Comparison of ENCODE assay signal across 9 mouse cellular contexts in the genomic region with DNA sequence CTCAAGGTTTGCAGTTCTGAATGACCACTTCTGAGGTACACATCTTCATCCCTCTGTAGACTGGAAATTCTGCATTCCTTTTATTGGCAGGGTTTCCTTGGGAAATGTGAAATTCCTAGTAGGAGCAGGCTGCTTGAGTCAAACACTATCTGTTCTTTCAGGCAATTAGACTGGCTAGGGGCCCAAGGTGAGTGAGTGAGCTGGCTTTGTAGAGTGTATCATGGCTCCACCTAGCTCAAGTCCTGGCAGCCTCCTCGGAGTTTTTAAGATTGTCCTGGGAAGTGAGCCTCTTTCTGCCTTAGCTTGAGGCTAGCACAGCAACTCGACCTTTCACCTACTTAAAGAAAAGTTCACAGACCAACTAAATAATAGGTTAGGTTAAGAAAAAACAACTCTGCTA. TPM values are rescaled to one million over a fixed set of nuclear protein-coding genes. Genes with fewer than 3 reads are reported as not detected.
DNase-seq lines count a peak whose midpoint lies in the region; ATAC-seq and TF ChIP-seq lines count a peak whose summit lies in the region.
"Had no signal": no experiment of that assay in that cellular context is flagged by ENCODE, and none has a peak within 500 bp of the region (broad histone marks: within the 10 kb centered on the region; RNA-seq: fewer than 3 reads in every experiment).

No protein-coding gene starts in this region.

- H3K9me3 ChIP-seq in midbrain, embryonic 10.5 days (replicated peaks), result no peaks in the 10 kb centered on the region
- no peaks in the 10 kb centered on the region for H3K9me3 ChIP-seq in midbrain, postnatal 0 days (ENCODE audit: low read length)
- H3K9me3 ChIP-seq in embryonic facial prominence, embryonic 14.5 days (ENCODE audit: control insufficient read depth, low read length), result no peaks in the 10 kb centered on the region
- no peaks in the 10 kb centered on the region for H3K9me3 ChIP-seq in kidney, embryonic 15.5 days (replicated peaks)
- H3K9me3 ChIP-seq in neural tube, embryonic 11.5 days (ENCODE audit: control insufficient read depth, low read length), result no peaks in the 10 kb centered on the region
- H3K9me3 ChIP-seq: midbrain, embryonic 12.5 days had no signal

- H3K36me3 ChIP-seq in midbrain, embryonic 10.5 days, result no peaks in the 10 kb centered on the region
- no peaks in the 10 kb centered on the region for H3K36me3 ChIP-seq in midbrain, postnatal 0 days (ENCODE audit: insufficient read depth, low read length)
- H3K36me3 ChIP-seq in embryonic facial prominence, embryonic 14.5 days (ENCODE audit: control insufficient read depth, insufficient read depth, low read length), result no peaks in the 10 kb centered on the region
- no peaks in the 10 kb centered on the region for H3K36me3 ChIP-seq in kidney, embryonic 15.5 days
- H3K36me3 ChIP-seq in neural tube, embryonic 11.5 days (ENCODE audit: control insufficient read depth, insufficient read depth, low read length), result no peaks in the 10 kb centered on the region
- H3K36me3 ChIP-seq: midbrain, embryonic 12.5 days had no signal

- TF ChIP-seq CTCF in midbrain, postnatal 0 days (IDR thresholded peaks at IDR 0.05), result no peak

- H3K27ac ChIP-seq in midbrain, embryonic 10.5 days (replicated peaks), result peak overlapping the region; percentile 99
- no peak overlapping the region for H3K27ac ChIP-seq in midbrain, postnatal 0 days (ENCODE audit: low read depth, low read length)
- peak overlapping the region; percentile 1; the same call in 1 of the 2 replicates for H3K27ac ChIP-seq in embryonic facial prominence, embryonic 14.5 days (replicated peaks; ENCODE audit: low read depth, low read length)
- H3K27ac ChIP-seq in kidney, embryonic 15.5 days, result peak overlapping the region; percentile 49; the same call in 1 of the 2 replicates
- no peak overlapping the region for H3K27ac ChIP-seq in neural tube, embryonic 11.5 days (ENCODE audit: low read depth, low read length)

- ATAC-seq in midbrain, postnatal 0 days (ENCODE audit: low FRiP score), result no peak
- no peak for ATAC-seq in embryonic facial prominence, embryonic 14.5 days (ENCODE audit: low read depth)
- no peak for ATAC-seq in kidney, embryonic 15.5 days (replicated peaks; ENCODE audit: low FRiP score)
- ATAC-seq in neural tube, embryonic 11.5 days (ENCODE audit: insufficient read depth, low FRiP score, low TSS enrichment), result no peak

- H3K9ac ChIP-seq in midbrain, postnatal 0 days (replicated peaks; ENCODE audit: low read length, poor library complexity, severe bottlenecking), result no peak overlapping the region
- H3K9ac ChIP-seq in embryonic facial prominence, embryonic 14.5 days (ENCODE audit: low read depth, low read length), result no peak overlapping the region
- no peak overlapping the region for H3K9ac ChIP-seq in kidney, embryonic 15.5 days
- no peak overlapping the region for H3K9ac ChIP-seq in neural tube, embryonic 11.5 days (ENCODE audit: low read length)
- H3K9ac ChIP-seq: midbrain, embryonic 12.5 days had no signal

- no peak overlapping the region for H3K4me3 ChIP-seq in midbrain, embryonic 10.5 days
- H3K4me3 ChIP-seq in midbrain, postnatal 0 days (ENCODE audit: low read depth, low read length), result no peak overlapping the region
- no peak overlapping the region for H3K4me3 ChIP-seq in embryonic facial prominence, embryonic 14.5 days (ENCODE audit: low read depth, low read length)
- H3K4me3 ChIP-seq in kidney, embryonic 15.5 days (replicated peaks), result no peak overlapping the region
- no peak overlapping the region for H3K4me3 ChIP-seq in neural tube, embryonic 11.5 days (ENCODE audit: low read depth, low read length)
- H3K4me3 ChIP-seq: midbrain, embryonic 12.5 days had no signal

- WGBS in midbrain, embryonic 10.5 days, result 15% methylated on average over 2 of the region's 2 CpGs
- WGBS in midbrain, postnatal 0 days, result 11% methylated on average over 2 of the region's 2 CpGs
- 8% methylated on average over 2 of the region's 2 CpGs for WGBS in embryonic facial prominence, embryonic 14.5 days
- WGBS in kidney, embryonic 15.5 days, result 16% methylated on average over 2 of the region's 2 CpGs
- WGBS in neural tube, embryonic 11.5 days, result 22% methylated on average over 2 of the region's 2 CpGs

- no peak overlapping the region for H3K4me2 ChIP-seq in midbrain, postnatal 0 days (ENCODE audit: low read depth, low read length, poor library complexity, severe bottlenecking)
- H3K4me2 ChIP-seq in embryonic facial prominence, embryonic 14.5 days (ENCODE audit: low read depth, low read length), result no peak overlapping the region; the same call in 1 of the 2 replicates
- no peak overlapping the region for H3K4me2 ChIP-seq in kidney, embryonic 15.5 days
- H3K4me2 ChIP-seq in neural tube, embryonic 11.5 days (ENCODE audit: low read depth), result no peak overlapping the region

- H3K27me3 ChIP-seq in midbrain, embryonic 10.5 days (ENCODE audit: low read depth, poor library complexity, severe bottlenecking), result no peaks in the 10 kb centered on the region
- no peaks in the 10 kb centered on the region for H3K27me3 ChIP-seq in midbrain, postnatal 0 days (ENCODE audit: insufficient read depth, low read length)
- H3K27me3 ChIP-seq in embryonic facial prominence, embryonic 14.5 days (replicated peaks; ENCODE audit: control insufficient read depth, insufficient read depth, low read length), result no peaks in the 10 kb centered on the region
- H3K27me3 ChIP-seq in kidney, embryonic 15.5 days, result no peaks in the 10 kb centered on the region
- no peaks in the 10 kb centered on the region for H3K27me3 ChIP-seq in neural tube, embryonic 11.5 days (ENCODE audit: control insufficient read depth, insufficient read depth, low read length)
- H3K27me3 ChIP-seq: midbrain, embryonic 12.5 days had no signal

- DNase-seq in midbrain, embryonic 10.5 days (ENCODE audit: low spot score), result no peak
- no peak for DNase-seq in midbrain, postnatal 0 days (ENCODE audit: low spot score)
- DNase-seq in embryonic facial prominence, embryonic 14.5 days (ENCODE audit: low spot score), result peak; percentile 80
- DNase-seq in neural tube, embryonic 11.5 days (ENCODE audit: low spot score), result peak; percentile 18
- no peak for DNase-seq in Muller cell, postnatal 12 days (ENCODE audit: inconsistent ontology term)
- no peak for DNase-seq in thymus, postnatal 10 days (ENCODE audit: low spot score in 2 of 2)
- DNase-seq in spleen, postnatal 4 days (ENCODE audit: low spot score in 2 of 2), result no peak

- H3K4me1 ChIP-seq in midbrain, embryonic 10.5 days, result peaks cover 42% of the 10 kb centered on the region
- peaks cover 12% of the 10 kb centered on the region; the same call in 1 of the 2 replicates for H3K4me1 ChIP-seq in midbrain, postnatal 0 days (ENCODE audit: insufficient read depth, low read length)
- peaks cover 20% of the 10 kb centered on the region for H3K4me1 ChIP-seq in embryonic facial prominence, embryonic 14.5 days (ENCODE audit: control insufficient read depth, insufficient read depth, low read length)
- H3K4me1 ChIP-seq in kidney, embryonic 15.5 days, result peaks cover 33% of the 10 kb centered on the region
- peaks cover 13% of the 10 kb centered on the region for H3K4me1 ChIP-seq in neural tube, embryonic 11.5 days (ENCODE audit: control insufficient read depth, insufficient read depth, low read length)

RNA-seq across cellular contexts. Expression of a gene that starts 1.2 kb away (rescaled TPM):
- 82.3 and 86.2 TPM in 2 replicates for polyA plus RNA-seq in midbrain, embryonic 10.5 days (2016; fragmentation: Nextera tagmentation; extraction: Ambion mirVana)
- 104 and 108 TPM in 2 replicates for total RNA-seq in midbrain, postnatal 0 days (2014; rRNA removed)
- 87.5 and 89.2 TPM in 2 replicates for polyA plus RNA-seq in midbrain, postnatal 0 days (2015; fragmentation: Nextera tagmentation; extraction: Ambion mirVana)
- 71.3 and 76.9 TPM in 2 replicates for polyA plus RNA-seq in embryonic facial prominence, embryonic 14.5 days (2014; fragmentation: Nextera tagmentation; extraction: Ambion mirVana)
- 70.2 and 71.6 TPM in 2 replicates for polyA plus RNA-seq in kidney, embryonic 15.5 days (2015; fragmentation: Nextera tagmentation; extraction: Ambion mirVana)
- 99.9 and 104 TPM in 2 replicates for polyA plus RNA-seq in neural tube, embryonic 11.5 days (2014; fragmentation: Nextera tagmentation; extraction: Ambion mirVana)

RNA-seq across cellular contexts. Expression of a gene that starts 1.4 kb away (rescaled TPM):
- polyA plus RNA-seq in midbrain, embryonic 10.5 days (2016; fragmentation: Nextera tagmentation; extraction: Ambion mirVana), result 3.6 and 3.8 TPM in 2 replicates
- 6.7 and 8.8 TPM in 2 replicates for total RNA-seq in midbrain, postnatal 0 days (2014; rRNA removed)
- 1.8 and 2.4 TPM in 2 replicates for polyA plus RNA-seq in midbrain, postnatal 0 days (2015; fragmentation: Nextera tagmentation; extraction: Ambion mirVana)
- 3.7 and 4.8 TPM in 2 replicates for polyA plus RNA-seq in embryonic facial prominence, embryonic 14.5 days (2014; fragmentation: Nextera tagmentation; extraction: Ambion mirVana)
- polyA plus RNA-seq in kidney, embryonic 15.5 days (2015; fragmentation: Nextera tagmentation; extraction: Ambion mirVana), result 3.2 and 3.7 TPM in 2 replicates
- polyA plus RNA-seq in neural tube, embryonic 11.5 days (2014; fragmentation: Nextera tagmentation; extraction: Ambion mirVana), result 5.0 and 5.4 TPM in 2 replicates

Comparison
In these comparisons a context has a peak if more than half of its experiments do, and no peak if none do; other contexts are left out.
1. H3K27ac ChIP-seq: peak in midbrain, embryonic 10.5 days (single experiment), embryonic facial prominence, embryonic 14.5 days (single experiment) and kidney, embryonic 15.5 days (single experiment); none in midbrain, postnatal 0 days (single experiment) and neural tube, embryonic 11.5 days (single experiment).
2. DNase-seq: peak in embryonic facial prominence, embryonic 14.5 days (single experiment) and neural tube, embryonic 11.5 days (single experiment); none in midbrain, embryonic 10.5 days (single experiment), midbrain, postnatal 0 days (single experiment), Muller cell, postnatal 12 days (single experiment), thymus, postnatal 10 days (0 of 2) and spleen, postnatal 4 days (0 of 2).